Mouse (Mus musculus) left cerebral cortex, adult 11 months (tissue): ENCODE measurements around the gene Dync1i1.

Experiments
- DNase-seq: peaks from one replicate; pipeline ENCODE4 v3.0.0; 2022; ENCODE audit warnings: low spot score

Dync1i1 gene

DNA sequence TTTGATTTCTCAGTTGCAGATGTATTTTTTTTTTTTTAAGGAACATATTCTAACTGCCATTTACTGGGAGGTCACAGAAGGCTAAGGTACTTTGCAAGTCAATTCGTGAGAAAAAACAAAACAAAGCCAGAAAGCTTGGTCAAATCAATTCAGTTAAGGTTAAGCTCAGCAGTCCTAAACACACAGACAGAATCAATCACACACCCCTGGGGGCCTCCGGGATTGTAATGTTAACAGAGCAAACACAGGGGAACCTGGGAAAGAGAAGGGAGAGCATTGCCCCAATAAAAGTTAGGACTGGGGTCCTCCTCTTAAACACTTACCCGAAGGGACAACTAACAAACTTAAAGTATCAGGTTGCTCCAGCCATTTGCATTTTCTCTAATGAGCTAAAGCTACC lies 344.6 kb downstream of the Dync1i1 start:
- no peak for DNase-seq

DNA sequence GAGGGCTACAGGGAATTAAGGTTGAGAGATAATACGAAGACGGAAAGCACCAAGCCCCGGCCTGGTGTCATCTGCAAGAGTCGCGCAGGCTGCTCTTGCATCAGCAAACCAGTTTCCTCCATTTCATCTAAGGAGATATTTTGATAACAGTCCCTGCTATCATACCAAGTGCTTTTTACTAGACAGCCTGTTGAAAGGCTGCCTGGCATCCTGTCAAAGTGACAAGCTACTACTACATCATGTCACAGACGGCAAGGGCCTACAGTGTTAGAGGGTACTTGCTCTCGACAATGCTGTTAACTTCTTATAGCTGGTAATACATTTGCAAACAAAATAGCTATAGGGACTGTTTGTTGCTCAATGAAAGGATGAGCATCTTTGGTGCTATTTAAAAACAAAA lies 345.6 kb downstream of the Dync1i1 start:
- no peak for DNase-seq

DNA sequence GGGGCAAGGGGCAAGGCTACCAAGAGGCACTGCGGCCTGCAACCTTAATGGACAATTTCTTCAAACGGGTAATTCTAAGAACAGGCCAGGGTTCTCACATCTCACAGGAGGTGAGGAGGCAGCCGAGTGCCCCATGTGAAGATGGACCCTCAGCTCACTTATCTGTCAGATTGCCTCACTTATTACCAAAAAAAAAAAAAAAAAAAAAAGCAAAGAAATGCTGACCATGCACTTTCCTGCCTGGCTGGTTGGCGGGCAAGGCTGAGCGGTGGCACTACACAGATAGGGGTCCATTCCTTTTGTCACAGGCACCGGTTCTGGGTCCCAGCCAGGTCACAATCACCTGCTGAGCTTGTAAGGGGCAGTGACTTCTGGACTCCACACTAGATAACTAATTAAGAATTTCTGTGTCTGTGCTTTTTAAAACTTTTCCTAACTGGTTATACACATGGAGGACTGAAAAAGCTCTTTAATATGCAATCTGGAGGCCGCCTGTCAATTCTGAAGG lies 350.6 kb downstream of the Dync1i1 start:
- DNase-seq: no peak

DNA sequence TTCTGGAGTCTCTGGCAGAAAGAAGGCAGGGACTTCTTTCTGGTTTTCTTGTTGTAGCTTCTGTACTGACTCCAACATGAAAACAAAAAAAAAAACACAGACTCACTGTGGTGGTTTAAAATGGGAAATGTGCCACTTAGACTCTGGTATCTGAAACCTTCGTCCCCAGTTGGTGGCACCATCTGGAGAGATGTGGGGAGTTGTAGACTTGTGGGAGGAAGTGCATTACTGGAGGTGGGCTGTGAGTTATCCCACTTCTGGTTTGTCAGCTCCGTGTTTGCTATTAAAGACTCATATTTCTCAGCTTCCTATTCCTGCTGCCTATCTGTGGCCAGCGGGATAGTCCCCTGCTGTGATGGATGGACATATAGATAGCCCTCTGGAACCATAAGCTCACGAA lies 351.8 kb downstream of the Dync1i1 start:
- DNase-seq: no peak
